Mouse (Mus musculus) brain, embryonic 14.5 days (tissue): ENCODE results near the gene Lhfpl2.

Source experiments
- CTCF ChIP-seq: fragments of 200-500 bp; IDR thresholded peaks from 2 replicates; pipeline ENCODE4 v1.5.1; 2012; ENCODE audit warnings: inconsistent platforms, mild to moderate bottlenecking, moderate library complexity, borderline replicate concordance; ENCODE audit not compliant: insufficient read depth, insufficient read length; ENCODE audit errors: extremely low read depth
- POLR2A ChIP-seq: fragments of 200-500 bp; IDR thresholded peaks from 2 replicates; pipeline ENCODE4 v1.6.1; 2012; ENCODE audit warnings: mild to moderate bottlenecking, inconsistent platforms, borderline replicate concordance; ENCODE audit not compliant: poor library complexity, insufficient read depth, insufficient read length, severe bottlenecking; ENCODE audit errors: extremely low read depth

DNA sequence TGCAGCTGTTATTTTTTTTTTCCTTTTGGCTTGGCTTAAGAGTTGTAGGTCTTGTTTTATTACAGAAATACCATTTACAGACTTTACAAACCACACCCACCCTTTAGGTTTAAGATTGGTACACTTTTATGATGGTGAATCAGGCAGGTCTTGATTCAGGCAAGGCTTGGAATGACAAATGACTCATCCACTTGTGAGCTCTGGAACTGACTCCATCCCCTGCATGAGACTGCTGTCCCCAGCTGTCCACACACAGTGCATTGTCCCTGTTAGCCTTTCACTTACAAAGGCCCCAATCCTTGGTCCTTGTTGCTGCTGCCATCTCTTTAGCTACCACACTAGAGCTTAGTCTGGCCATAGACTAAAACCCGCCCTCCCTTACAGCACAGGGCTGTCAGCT is 132.8 kb downstream of the Lhfpl2 start:
- no peak for TF ChIP-seq CTCF
- TF ChIP-seq POLR2A, result no peak
